Mouse (Mus musculus): ENCODE measurements at regions not wholly inside any gene's neighbourhood (a gene's known extent, or its start where the extent isn't known, plus 50 kb on each side); places are given as distances from the start of the nearest gene placed in this dataset.

- in situ Hi-C loops (cut with MboI, MseI), result no loop called here
These were observed 369.6 kb downstream of the Eipr1 start for GRCm38 (mm10) chr12:29121159-29121558.

GRCm38 (mm10) chr12:29122931-29123330 lies 371.3 kb downstream of the Eipr1 start:
- in situ Hi-C loops (cut with MboI, MseI), result no loop called here

- in situ Hi-C loops (cut with MboI, MseI), result no loop called here
These were observed 372.6 kb downstream of the Eipr1 start for GRCm38 (mm10) chr12:29124079-29124668.

GRCm38 (mm10) chr12:29128844-29129243 lies 377.2 kb downstream of the Eipr1 start:
- in situ Hi-C loops (cut with MboI, MseI), result no loop called here

GRCm38 (mm10) chr12:29129331-29129730 lies 377.7 kb downstream of the Eipr1 start:
- in situ Hi-C loops (cut with MboI, MseI), result no loop called here

- in situ Hi-C loops (cut with MboI, MseI), result no loop called here
These were observed 382.7 kb downstream of the Eipr1 start for GRCm38 (mm10) chr12:29134326-29134725.

- in situ Hi-C loops (cut with MboI, MseI), result no loop called here
These were observed 385.3 kb downstream of the Eipr1 start for GRCm38 (mm10) chr12:29136850-29137268.

GRCm38 (mm10) chr12:29137455-29137854 lies 385.9 kb downstream of the Eipr1 start:
- in situ Hi-C loops (cut with MboI, MseI), result no loop called here

- in situ Hi-C loops (cut with MboI, MseI), result no loop called here
These were observed 387.6 kb upstream of the Myt1l start for GRCm38 (mm10) chr12:29140576-29140975.

GRCm38 (mm10) chr12:29141132-29141531 lies 387.1 kb upstream of the Myt1l start:
- in situ Hi-C loops (cut with MboI, MseI), result no loop called here

GRCm38 (mm10) chr12:29141855-29142254 lies 386.3 kb upstream of the Myt1l start:
- in situ Hi-C loops (cut with MboI, MseI), result no loop called here

GRCm38 (mm10) chr12:29143297-29143696 lies 384.9 kb upstream of the Myt1l start:
- in situ Hi-C loops (cut with MboI, MseI), result no loop called here

- in situ Hi-C loops (cut with MboI, MseI), result no loop called here
These were observed 367.3 kb upstream of the Myt1l start for GRCm38 (mm10) chr12:29160920-29161319.

GRCm38 (mm10) chr12:29161546-29161945 lies 366.6 kb upstream of the Myt1l start:
- in situ Hi-C loops (cut with MboI, MseI), result no loop called here

- in situ Hi-C loops (cut with MboI, MseI), result no loop called here
These were observed 363.5 kb upstream of the Myt1l start for GRCm38 (mm10) chr12:29164701-29165100.

- in situ Hi-C loops (cut with MboI, MseI), result no loop called here
These were observed 361.9 kb upstream of the Myt1l start for GRCm38 (mm10) chr12:29166316-29166715.

GRCm38 (mm10) chr12:29167922-29168321 lies 360.3 kb upstream of the Myt1l start:
- in situ Hi-C loops (cut with MboI, MseI), result no loop called here

GRCm38 (mm10) chr12:29175698-29176440 lies 352.3 kb upstream of the Myt1l start:
- in situ Hi-C loops (cut with MboI, MseI), result no loop called here

GRCm38 (mm10) chr12:29177145-29177544 lies 351.0 kb upstream of the Myt1l start:
- in situ Hi-C loops (cut with MboI, MseI), result no loop called here

- in situ Hi-C loops (cut with MboI, MseI), result no loop called here
These were observed 349.9 kb upstream of the Myt1l start for GRCm38 (mm10) chr12:29178168-29178895.

GRCm38 (mm10) chr12:29179405-29179804 lies 348.8 kb upstream of the Myt1l start:
- in situ Hi-C loops (cut with MboI, MseI), result no loop called here

GRCm38 (mm10) chr12:29180576-29180975 lies 347.6 kb upstream of the Myt1l start:
- in situ Hi-C loops (cut with MboI, MseI), result loop anchor here (10.0 kb wide), 1 partner anchor 1496 kb away; no protein-coding TSS in a partner anchor
